Mouse (Mus musculus): ENCODE results near the gene Smim27. TPM values are rescaled to one million over a fixed set of nuclear protein-coding genes. Genes with fewer than 3 reads are reported as not detected.

The Smim27 gene
- 32.9 to 52.4 TPM (median 40.5 TPM) in 4 replicates for total RNA-seq (2023)

GRCm38 (mm10) chr4:40269430-40270032 lies at the start of gene Smim27, which contains the start of gene Topors:
TSS of gene Smim27 (plus strand) at chr4:40269579.
TSS of gene Topors (minus strand) at chr4:40269850.

GRCm38 (mm10) chr4:40239409-40240271 lies 29.7 kb upstream of the Smim27 start, which contains the start of gene Ddx58:
TSS of gene Ddx58 (minus strand) at chr4:40239828.

GRCm38 (mm10) chr4:40279276-40279900 lies 10.0 kb downstream of the Smim27 start, which contains the start of gene Ndufb6:
TSS of gene Ndufb6 (minus strand) at chr4:40279421.

Other genes with a start within 250 kb of the Smim27 start
- gene Aco1, start 126.5 kb upstream of the Smim27 start, total RNA-seq (2023) = 16.6 to 25.3 TPM (median 18.2 TPM) in 4 replicates
- gene Ddx58, start 29.8 kb upstream of the Smim27 start, total RNA-seq (2023) = 84.9 to 101 TPM (median 92.7 TPM) in 4 replicates
- gene Topors, start 271 bp downstream of the Smim27 start, total RNA-seq (2023) = 33.3 to 35.3 TPM (median 34.0 TPM) in 4 replicates
- 31.0 to 41.7 TPM (median 36.4 TPM) in 4 replicates for gene Ndufb6, start 9.8 kb downstream of the Smim27 start, total RNA-seq (2023)
- not detected in 4 replicates for gene Tmem215, start 202.6 kb downstream of the Smim27 start, total RNA-seq (2023)

Data from B cell, adult 62 days (primary cell).